Mouse (Mus musculus) hindbrain, postnatal 0 days (tissue): ENCODE data around the gene Pick1. TPM values are rescaled to one million over a fixed set of nuclear protein-coding genes. Genes with fewer than 3 reads are reported as not detected.
A peak's percentile ranks its signal among the peaks of the same experiment; 100 is the strongest.

Source experiments
- ATAC-seq: fragments of 200-750 bp; cut with Nextera tagmentation; 2 replicates; pipeline ENCODE4 v1.8.0; 2017; ENCODE audit warnings: mild to moderate bottlenecking, moderate TSS enrichment, moderate library complexity
- DNase-seq: peaks from one replicate; pipeline ENCODE4 v3.0.0-alpha.2; 2015; ENCODE audit warnings: low spot score
- H3K27ac ChIP-seq: fragments of 300-500 bp; sonication (generic); 2 replicates; pipeline ENCODE4 v1.5.1; 2014; ENCODE audit warnings: mild to moderate bottlenecking
- H3K27me3 ChIP-seq: fragments of 300-500 bp; sonication (generic); 2 replicates; pipeline ENCODE4 v1.6.1; 2014; ENCODE audit warnings: low read length, mixed read lengths; ENCODE audit not compliant: insufficient read depth
- H3K36me3 ChIP-seq: fragments of 300-500 bp; sonication (generic); 2 replicates; pipeline ENCODE4 v1.6.1; 2014; ENCODE audit warnings: low read length, mixed read lengths; ENCODE audit not compliant: insufficient read depth
- H3K4me1 ChIP-seq: fragments of 300-500 bp; sonication (generic); 2 replicates; pipeline ENCODE4 v1.6.1; 2014; ENCODE audit warnings: antibody characterized with exemption, low read length, mixed read lengths; ENCODE audit not compliant: insufficient read depth
- H3K4me2 ChIP-seq: fragments of 300-500 bp; sonication (generic); 2 replicates; pipeline ENCODE4 v1.6.1; 2014; ENCODE audit warnings: low read depth, mild to moderate bottlenecking, low read length, moderate library complexity, mixed read lengths
- H3K4me3 ChIP-seq: fragments of 300-500 bp; sonication (generic); 2 replicates; pipeline ENCODE4 v1.5.1; 2014; ENCODE audit warnings: low read length
- H3K9ac ChIP-seq: fragments of 300-500 bp; sonication (generic); replicated peaks from 2 replicates; pipeline ENCODE4 v1.6.1; 2014; ENCODE audit warnings: mild to moderate bottlenecking, low read length, moderate library complexity, mixed read lengths
- H3K9me3 ChIP-seq: fragments of 300-500 bp; sonication (generic); 2 replicates; pipeline ENCODE4 v1.6.1; 2016; ENCODE audit warnings: low read length, mixed read lengths
- CTCF ChIP-seq: IDR thresholded peaks from 2 replicates; pipeline ENCODE4 v1.5.1; 2016; ENCODE audit warnings: antibody characterized with exemption, control low read depth, low read depth
- WGBS: fragments of 180-500 bp; shearing (Covaris S2); extraction: QIAGEN DNeasy Blood & Tissue Kit; methylation state at CpG from one replicate; pipeline ENCODE4 v1.1.7; 2014; 5-methylcytosine and 5-hydroxymethylcytosine counted together
- polyA plus RNA-seq: library from polyadenylated mRNA; unstranded; fragments of >200 nt; fragmentation: Nextera tagmentation; extraction: Ambion mirVana; gene quantifications from 2 replicates; pipeline ENCODE4 v1.2.1, GENCODE M21; 2015
- total RNA-seq: library from RNA; depleted of rRNA; stranded (reverse); fragments of >200 nt; gene quantifications from 2 replicates; pipeline ENCODE4 v1.2.3, GENCODE M21; 2014

The Pick1 gene
- total and polyA plus RNA-seq, 2 experiments from 2014 or later = 59.4 to 67.7 TPM

DNA sequence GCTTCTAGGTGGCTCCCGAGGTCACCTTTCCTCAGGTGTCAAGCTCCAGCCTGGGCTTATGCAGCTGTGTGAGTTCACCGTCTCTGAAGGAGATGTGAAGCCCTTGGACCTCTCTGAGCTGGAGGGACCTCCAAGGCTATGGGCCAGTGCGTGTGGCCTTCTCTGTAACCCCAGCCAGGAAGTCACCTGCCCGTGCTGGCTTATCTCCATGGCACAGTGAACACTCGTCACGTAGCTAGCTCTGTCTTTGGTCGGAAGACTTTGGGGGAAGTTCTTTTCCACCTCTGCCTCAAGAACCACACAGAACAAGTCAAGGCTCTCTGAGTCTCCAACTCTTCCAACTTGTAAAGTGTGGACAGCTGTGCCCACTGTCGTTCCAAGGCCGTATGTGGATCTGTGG lies 34.9 kb upstream of the Pick1 start:
- Histone ChIP-seq H3K27ac (peak overlapping the region; percentile 90), H3K36me3 (no peaks in the 10 kb centered on the region), H3K4me1 (peaks cover 17% of the 10 kb centered on the region), H3K9ac (no peak overlapping the region), H3K27me3 (no peaks in the 10 kb centered on the region), H3K4me2 (no peak overlapping the region), H3K9me3 (no peaks in the 10 kb centered on the region), H3K4me3 (no peak overlapping the region)
- ATAC-seq (no peak), DNase-seq (no peak)
- no peak for TF ChIP-seq CTCF
- WGBS = 81% methylated on average over 9 of the region's 9 CpGs

DNA sequence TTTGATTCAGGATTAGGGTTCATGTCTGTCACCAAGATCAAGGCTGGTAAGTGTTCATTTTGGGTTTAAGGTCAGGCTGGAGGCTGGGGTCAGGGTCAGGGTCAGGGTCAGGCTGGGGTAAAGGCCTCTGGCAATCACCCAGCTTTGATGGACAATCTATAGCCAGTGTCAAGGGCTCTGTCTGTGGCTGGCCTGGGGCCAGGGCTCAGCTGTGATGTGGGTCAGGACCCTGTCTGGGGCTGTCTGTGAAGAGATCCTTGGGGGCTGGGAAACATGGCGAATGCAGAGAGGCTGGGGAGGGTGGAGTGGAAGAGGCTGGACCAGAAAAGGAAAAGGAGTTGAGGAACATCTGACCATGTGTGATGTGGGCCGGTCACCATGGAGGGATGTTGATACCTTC lies 34.0 kb upstream of the Pick1 start:
- no peak overlapping the region for H3K4me2 ChIP-seq
- H3K9me3 ChIP-seq = no peaks in the 10 kb centered on the region
- no peak overlapping the region for H3K27ac ChIP-seq
- no peak overlapping the region for H3K4me3 ChIP-seq
- H3K36me3 ChIP-seq = no peaks in the 10 kb centered on the region
- WGBS = 69% methylated on average over 2 of the region's 2 CpGs
- ATAC-seq = no peak
- peaks cover 17% of the 10 kb centered on the region for H3K4me1 ChIP-seq
- no peak for DNase-seq
- H3K9ac ChIP-seq = no peak overlapping the region
- no peak for TF ChIP-seq CTCF
- H3K27me3 ChIP-seq = no peaks in the 10 kb centered on the region

DNA sequence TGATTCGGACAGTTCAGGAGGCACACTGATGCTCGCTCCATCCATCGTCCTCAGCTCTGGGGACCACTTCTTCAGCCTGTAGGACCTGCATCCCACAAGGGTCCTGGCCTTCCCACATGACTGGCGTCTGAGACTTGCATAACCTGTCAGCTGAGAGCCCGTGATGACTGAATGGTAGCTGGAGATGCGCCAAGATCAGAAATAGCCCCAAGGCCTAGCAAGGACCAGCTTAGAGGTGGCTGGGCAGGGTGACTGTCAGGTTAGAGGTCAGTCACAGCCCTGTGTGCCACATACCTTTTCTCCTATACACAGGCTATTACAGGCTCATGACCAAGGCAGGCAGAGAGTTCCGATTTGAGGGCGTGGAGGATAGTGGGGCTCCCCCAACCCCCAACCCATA lies 33.5 kb upstream of the Pick1 start:
- peaks cover 17% of the 10 kb centered on the region for H3K4me1 ChIP-seq
- H3K4me2 ChIP-seq = no peak overlapping the region
- DNase-seq = no peak
- 83% methylated on average over 8 of the region's 8 CpGs for WGBS
- no peaks in the 10 kb centered on the region for H3K27me3 ChIP-seq
- H3K9me3 ChIP-seq = no peaks in the 10 kb centered on the region
- no peak overlapping the region for H3K27ac ChIP-seq
- no peak overlapping the region for H3K9ac ChIP-seq
- no peak overlapping the region for H3K4me3 ChIP-seq
- no peaks in the 10 kb centered on the region for H3K36me3 ChIP-seq
- TF ChIP-seq CTCF = no peak
- ATAC-seq = no peak

DNA sequence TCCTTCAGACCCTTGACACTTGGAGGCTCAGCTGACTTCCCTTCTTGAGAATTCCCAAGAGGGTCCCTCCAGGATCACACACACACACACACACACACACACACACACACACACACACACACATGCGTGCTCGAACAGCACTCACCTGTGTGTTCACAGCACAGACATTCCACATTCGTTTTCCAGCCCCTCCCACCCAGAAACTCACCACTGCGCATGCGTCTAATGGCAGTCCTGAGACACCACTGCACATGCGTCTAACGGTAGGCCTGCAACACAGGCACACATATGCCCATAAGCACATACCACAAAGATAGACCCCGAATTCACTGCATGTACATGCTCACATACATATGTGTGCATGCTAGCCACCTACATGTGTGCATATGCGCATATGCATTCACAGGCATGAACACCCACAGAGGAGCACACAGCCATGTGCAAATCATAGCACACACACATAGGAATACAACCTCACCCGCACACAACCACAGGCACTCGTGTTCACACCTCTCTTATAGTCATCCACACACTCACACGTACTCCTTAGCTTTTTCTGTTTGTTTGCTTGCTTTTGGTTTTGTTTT lies 29.5 kb upstream of the Pick1 start:
- H3K4me1 ChIP-seq = 0 out of 2 replicates have a peak, but pooled peaks cover 3% of the 10 kb centered on the region
- no peak overlapping the region for H3K4me2 ChIP-seq
- no peaks in the 10 kb centered on the region for H3K9me3 ChIP-seq
- H3K27me3 ChIP-seq = no peaks in the 10 kb centered on the region
- WGBS = 95% methylated on average over 12 of the region's 12 CpGs
- no peak overlapping the region for H3K27ac ChIP-seq
- no peak for TF ChIP-seq CTCF
- ATAC-seq (no peak), DNase-seq (no peak)
- H3K36me3 ChIP-seq = no peaks in the 10 kb centered on the region
- no peak overlapping the region for H3K4me3 ChIP-seq
- H3K9ac ChIP-seq = no peak overlapping the region

DNA sequence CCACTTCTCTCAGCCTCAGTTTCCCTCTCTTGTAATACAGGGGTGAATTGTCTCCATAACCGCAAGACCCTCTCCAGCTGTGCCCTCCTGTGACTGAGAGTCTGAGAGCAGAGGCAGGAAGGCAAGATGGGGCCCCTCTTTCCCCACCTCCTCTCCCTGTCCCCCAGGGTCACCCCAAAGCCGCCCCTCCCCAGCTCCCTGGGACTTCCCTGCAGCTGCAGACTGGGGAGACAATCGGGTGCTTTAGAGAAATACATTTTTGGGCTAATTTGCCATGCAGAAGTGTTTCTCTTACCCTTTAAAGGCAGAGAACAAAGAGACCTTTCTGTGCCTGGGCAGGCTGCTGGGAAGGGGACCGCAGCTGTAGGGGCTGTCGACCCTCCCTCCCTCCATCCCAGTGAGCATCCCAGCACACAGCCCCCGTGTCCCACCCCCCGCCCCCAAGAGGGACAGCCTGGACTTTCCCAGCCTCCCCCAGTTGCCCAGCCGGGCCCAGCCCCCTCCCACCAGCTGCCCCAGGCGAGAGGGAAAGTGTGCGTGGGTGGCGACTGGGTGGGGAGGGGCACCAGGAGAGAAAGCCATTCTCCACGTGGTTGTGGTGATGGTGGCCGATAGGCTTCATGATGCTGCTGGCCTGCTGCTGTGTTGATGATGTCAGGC lies 27.4 kb upstream of the Pick1 start:
- 8% methylated on average over 13 of the region's 13 CpGs for WGBS
- Histone ChIP-seq H3K4me3 (no peak overlapping the region), H3K36me3 (no peaks in the 10 kb centered on the region), H3K9me3 (no peaks in the 10 kb centered on the region), H3K9ac (peak overlapping the region; percentile 30; the same call in 1 of the 2 replicates), H3K27ac (peak overlapping the region; percentile 60; the same call in 1 of the 2 replicates), H3K27me3 (no peaks in the 10 kb centered on the region), H3K4me1 (0 out of 2 replicates have a peak, but pooled peaks cover 3% of the 10 kb centered on the region), H3K4me2 (peak overlapping the region; percentile 25; the same call in 1 of the 2 replicates)
- DNase-seq (peak; percentile 60), ATAC-seq (peak; percentile 87)
- TF ChIP-seq CTCF = no peak

DNA sequence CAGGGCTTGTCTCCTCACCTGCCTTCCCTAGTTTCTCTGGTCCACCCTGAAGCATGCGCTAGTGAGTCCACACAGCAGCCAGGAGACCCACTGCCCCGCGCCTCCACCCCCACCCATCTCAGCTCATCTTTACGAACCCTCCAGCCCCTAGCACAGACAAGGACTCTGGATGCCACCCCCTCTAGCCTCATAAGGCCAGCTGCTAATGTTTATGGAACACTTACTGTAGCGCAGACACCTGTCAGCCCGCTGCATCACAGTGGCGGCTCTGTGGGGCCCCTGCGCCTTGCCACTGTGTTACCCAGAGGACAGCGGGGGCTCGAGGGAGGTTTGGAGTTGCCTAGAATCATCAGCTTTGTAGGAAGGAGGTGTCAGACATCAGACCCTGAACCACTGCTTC lies 26.4 kb upstream of the Pick1 start:
- no peak overlapping the region for H3K9ac ChIP-seq
- H3K4me2 ChIP-seq = no peak overlapping the region
- ATAC-seq (peak; percentile 48; the same call in 1 of the 2 replicates), DNase-seq (peak; percentile 39)
- H3K27me3 ChIP-seq = no peaks in the 10 kb centered on the region
- H3K4me3 ChIP-seq = no peak overlapping the region
- H3K9me3 ChIP-seq = no peaks in the 10 kb centered on the region
- H3K27ac ChIP-seq = peak overlapping the region; percentile 56; the same call in 1 of the 2 replicates
- no peak for TF ChIP-seq CTCF
- no peaks in the 10 kb centered on the region for H3K36me3 ChIP-seq
- 41% methylated on average over 10 of the region's 10 CpGs for WGBS
- 0 out of 2 replicates have a peak, but pooled peaks cover 3% of the 10 kb centered on the region for H3K4me1 ChIP-seq

DNA sequence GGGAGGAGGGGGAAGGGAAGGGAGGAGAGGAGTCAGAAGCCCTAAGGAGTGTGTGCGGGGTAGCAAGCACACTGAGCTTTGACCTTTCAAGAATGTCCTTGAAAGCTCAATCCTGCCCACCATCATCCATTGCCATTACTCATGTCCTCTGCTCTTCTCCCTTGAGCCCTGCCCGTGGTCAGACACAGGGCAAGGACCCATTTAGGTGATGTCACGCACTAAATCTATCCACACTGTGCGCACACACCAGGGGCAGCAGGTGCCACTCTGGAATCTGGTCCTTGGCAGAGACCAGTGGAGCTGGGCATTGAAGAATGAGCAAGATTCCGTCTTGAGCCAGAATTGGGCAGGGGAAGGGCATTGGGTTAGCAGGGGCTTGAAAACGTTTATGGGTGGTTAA lies 20.8 kb upstream of the Pick1 start:
- H3K27me3 ChIP-seq = no peaks in the 10 kb centered on the region
- no peak overlapping the region for H3K27ac ChIP-seq
- H3K4me3 ChIP-seq = no peak overlapping the region
- 77% methylated on average over 6 of the region's 6 CpGs for WGBS
- no peak for DNase-seq
- no peak for TF ChIP-seq CTCF
- no peak overlapping the region for H3K4me2 ChIP-seq
- no peaks in the 10 kb centered on the region for H3K4me1 ChIP-seq
- H3K36me3 ChIP-seq = no peaks in the 10 kb centered on the region
- H3K9me3 ChIP-seq = no peaks in the 10 kb centered on the region
- no peak overlapping the region for H3K9ac ChIP-seq
- ATAC-seq = peak; percentile 46; the same call in 1 of the 2 replicates
